24 mouse cellular contexts compared by ENCODE assay signal in the genomic region with DNA sequence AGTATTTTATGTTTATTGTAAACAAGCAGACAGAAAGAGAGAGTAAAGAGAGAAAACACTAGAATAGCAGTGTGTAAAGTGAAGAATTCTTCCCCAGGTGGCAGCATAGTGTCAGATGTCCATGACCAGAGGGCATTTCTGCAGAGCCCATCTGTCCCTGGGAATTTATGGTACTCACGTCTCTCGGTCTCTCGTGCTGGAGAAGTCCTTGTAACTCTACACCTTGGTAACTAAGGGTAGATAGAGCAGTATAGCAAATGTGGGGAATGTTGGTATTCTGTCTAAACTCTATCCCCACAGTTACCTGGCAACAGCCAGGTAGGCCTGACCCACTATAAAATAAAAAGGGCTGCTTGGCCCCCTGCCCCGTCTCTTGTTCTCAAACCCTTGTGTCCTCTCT.
DNase-seq lines count a peak whose midpoint lies in the region; ATAC-seq and TF ChIP-seq lines count a peak whose summit lies in the region.
"Had no signal": no experiment of that assay in that cellular context is flagged by ENCODE, and none has a peak within 500 bp of the region (broad histone marks: within the 10 kb centered on the region; RNA-seq: fewer than 3 reads in every experiment).

No protein-coding gene starts in this region.

- TF ChIP-seq EP300 in heart, adult 2 months (IDR thresholded peaks at IDR 0.05; ENCODE audit: insufficient read depth, low read depth, low read length): no peak

- WGBS in heart, adult 2 months: 65% methylated on average over 4 of the region's 4 CpGs
- WGBS in kidney, embryonic 16.5 days: 7% methylated on average over 4 of the region's 4 CpGs
- WGBS in embryonic facial prominence, embryonic 10.5 days: 41% methylated on average over 4 of the region's 4 CpGs

- H3K36me3 ChIP-seq in heart, adult 2 months (ENCODE audit: control insufficient read depth, insufficient read depth, low read length): no peaks in the 10 kb centered on the region
- H3K36me3 ChIP-seq in kidney, embryonic 16.5 days (ENCODE audit: insufficient read depth, low read length): no peaks in the 10 kb centered on the region
- H3K36me3 ChIP-seq in embryonic facial prominence, embryonic 10.5 days (replicated peaks): no peaks in the 10 kb centered on the region
- H3K36me3 ChIP-seq: embryonic facial prominence, embryonic 15.5 days; forebrain, embryonic 10.5 days; heart, embryonic 12.5 days; hindbrain, embryonic 10.5 days; hindbrain, embryonic 15.5 days had no signal

- H3K4me2 ChIP-seq in kidney, embryonic 16.5 days (replicated peaks; ENCODE audit: low read depth, low read length): no peak overlapping the region
- H3K4me2 ChIP-seq: embryonic facial prominence, embryonic 15.5 days; heart, embryonic 12.5 days; hindbrain, embryonic 15.5 days had no signal

- no peak overlapping the region for H3K27ac ChIP-seq in heart, adult 2 months
- H3K27ac ChIP-seq in kidney, embryonic 16.5 days (ENCODE audit: low read length): no peak overlapping the region
- H3K27ac ChIP-seq in embryonic facial prominence, embryonic 10.5 days (replicated peaks): 0 out of 2 replicates have a peak overlapping the region, but pooled peaks have one; percentile 14
- H3K27ac ChIP-seq: embryonic facial prominence, embryonic 15.5 days; forebrain, embryonic 10.5 days; hindbrain, embryonic 10.5 days; hindbrain, embryonic 15.5 days had no signal

- no peaks in the 10 kb centered on the region for H3K79me2 ChIP-seq in heart, adult 2 months (replicated peaks; ENCODE audit: control insufficient read depth, insufficient read depth, low read length)

- no peak overlapping the region for H3K4me3 ChIP-seq in heart, adult 2 months
- no peak overlapping the region for H3K4me3 ChIP-seq in kidney, embryonic 16.5 days (ENCODE audit: low read length)
- no peak overlapping the region for H3K4me3 ChIP-seq in embryonic facial prominence, embryonic 10.5 days
- H3K4me3 ChIP-seq: embryonic facial prominence, embryonic 15.5 days; erythroblast, embryonic 14.5 days; forebrain, embryonic 10.5 days; heart, embryonic 12.5 days; hindbrain, embryonic 10.5 days; hindbrain, embryonic 15.5 days had no signal

- ATAC-seq in kidney, embryonic 16.5 days (ENCODE audit: low FRiP score, low TSS enrichment): 0 out of 2 replicates have a peak, but pooled peaks have one; percentile 63
- ATAC-seq: activated CD4-positive, CD25-positive, alpha-beta regulatory T cell, adult 4 months; forebrain, embryonic 14.5 days; Patski had no signal

- intact Hi-C loops in heart, adult 2 months (cut with DNase I): no loop called here

- no peak for DNase-seq in heart, adult 2 months
- DNase-seq in heart, adult 18-20 months: no peak
- DNase-seq in kidney, postnatal 10 days: no peak
- peak; percentile 39 for DNase-seq in embryo, embryonic 10.5 days (ENCODE audit: low spot score)
- DNase-seq in embryonic facial prominence, embryonic 10.5 days (ENCODE audit: low spot score): no peak
- DNase-seq in frontal cortex, postnatal 14 days (ENCODE audit: low spot score in 2 of 2): no peak
- DNase-seq in frontal cortex, postnatal 36 days (ENCODE audit: low spot score in 2 of 2): no peak
- DNase-seq: adrenal gland, postnatal 14 days; cerebellum, adult 18-20 months; cerebellum, adult 9-11 months; cerebellum, postnatal 36 days; gastrocnemius, postnatal 10 days; kidney, adult 8-10 months had no signal

- no peak overlapping the region for H3K9ac ChIP-seq in heart, adult 2 months (ENCODE audit: low read depth, low read length)
- H3K9ac ChIP-seq in kidney, embryonic 16.5 days (replicated peaks; ENCODE audit: low read length): no peak overlapping the region
- H3K9ac ChIP-seq: embryonic facial prominence, embryonic 15.5 days; heart, embryonic 12.5 days; hindbrain, embryonic 15.5 days had no signal

- TF ChIP-seq POLR2A in heart, adult 2 months (IDR thresholded peaks at IDR 0.05; ENCODE audit: insufficient read depth, low read depth, low read length): no peak

- H3K9me3 ChIP-seq in kidney, embryonic 16.5 days (ENCODE audit: low read length): no peaks in the 10 kb centered on the region
- no peaks in the 10 kb centered on the region for H3K9me3 ChIP-seq in embryonic facial prominence, embryonic 10.5 days
- H3K9me3 ChIP-seq: embryonic facial prominence, embryonic 15.5 days; forebrain, embryonic 10.5 days; heart, embryonic 12.5 days; hindbrain, embryonic 10.5 days; hindbrain, embryonic 15.5 days had no signal

- no peaks in the 10 kb centered on the region for H3K4me1 ChIP-seq in heart, adult 2 months (ENCODE audit: control insufficient read depth, insufficient read depth, low read length)
- 0 out of 2 replicates have a peak, but pooled peaks cover 6% of the 10 kb centered on the region for H3K4me1 ChIP-seq in kidney, embryonic 16.5 days (ENCODE audit: insufficient read depth, low read length)
- H3K4me1 ChIP-seq in embryonic facial prominence, embryonic 10.5 days: peaks cover 14% of the 10 kb centered on the region
- H3K4me1 ChIP-seq: embryonic facial prominence, embryonic 15.5 days; heart, embryonic 12.5 days; hindbrain, embryonic 15.5 days had no signal

- 0 out of 2 replicates have a peak, but pooled peaks have one; percentile 4 for TF ChIP-seq CTCF in heart, adult 2 months (IDR thresholded peaks at IDR 0.05)

- H3K27me3 ChIP-seq in heart, adult 2 months (ENCODE audit: control insufficient read depth, insufficient read depth, low read length): no peaks in the 10 kb centered on the region
- H3K27me3 ChIP-seq in kidney, embryonic 16.5 days (ENCODE audit: insufficient read depth, low read length): no peaks in the 10 kb centered on the region
- no peaks in the 10 kb centered on the region for H3K27me3 ChIP-seq in embryonic facial prominence, embryonic 10.5 days (replicated peaks; ENCODE audit: low read depth, poor library complexity, severe bottlenecking)
- H3K27me3 ChIP-seq: CH12.LX; embryonic facial prominence, embryonic 15.5 days; heart, embryonic 12.5 days; hindbrain, embryonic 15.5 days; Patski had no signal
